Mouse (Mus musculus) heart, adult 8-10 months (tissue): ENCODE results near the gene Rcan2. TPM values are rescaled to one million over a fixed set of nuclear protein-coding genes. Genes with fewer than 3 reads are reported as not detected.

Source experiments
- DNase-seq: peaks from one replicate; pipeline ENCODE4 v3.0.0; 2022; ENCODE audit warnings: low spot score
- total RNA-seq, 4 experiments: library from RNA; stranded (reverse); gene quantifications; 2 replicates each; pipeline ENCODE4 v1.2.4; 2022

The Rcan2 gene
- total RNA-seq, 4 experiments from 2014 or later, result 431 to 459 (median 436) TPM

DNA sequence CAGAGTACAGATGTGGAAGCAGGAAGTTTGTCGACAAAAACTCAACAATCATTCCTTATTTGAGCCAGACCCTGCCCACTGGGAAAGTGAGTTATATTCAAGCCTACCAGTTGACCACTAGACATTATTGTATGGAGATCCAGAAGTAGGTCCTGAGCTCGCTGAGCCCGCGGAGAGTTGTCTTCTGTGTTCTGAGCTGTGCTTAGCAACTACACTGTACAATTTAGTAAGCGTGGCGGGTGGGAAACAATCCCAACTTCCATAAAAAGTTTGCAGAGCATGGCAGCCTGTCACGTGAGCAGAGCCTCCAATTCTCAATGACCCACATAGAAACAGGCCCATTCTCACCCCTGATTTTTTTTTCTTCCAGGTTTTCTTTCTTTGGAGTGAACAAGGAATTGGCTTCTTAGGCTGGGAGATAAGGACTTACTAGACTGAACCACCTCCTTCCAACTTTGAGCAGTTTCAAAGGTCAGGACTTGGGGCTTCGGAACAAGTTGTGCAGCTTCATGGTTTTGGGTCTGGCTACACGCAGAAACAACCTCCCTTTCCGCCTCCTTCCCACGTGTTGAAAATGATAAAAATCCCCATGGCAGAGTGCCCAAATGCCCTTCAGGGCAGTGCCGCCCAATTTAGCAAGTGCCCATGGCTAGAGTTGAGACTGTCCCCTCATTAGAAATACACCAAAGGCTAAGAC lies 276.1 kb downstream of the Rcan2 start:
- no peak for DNase-seq

DNA sequence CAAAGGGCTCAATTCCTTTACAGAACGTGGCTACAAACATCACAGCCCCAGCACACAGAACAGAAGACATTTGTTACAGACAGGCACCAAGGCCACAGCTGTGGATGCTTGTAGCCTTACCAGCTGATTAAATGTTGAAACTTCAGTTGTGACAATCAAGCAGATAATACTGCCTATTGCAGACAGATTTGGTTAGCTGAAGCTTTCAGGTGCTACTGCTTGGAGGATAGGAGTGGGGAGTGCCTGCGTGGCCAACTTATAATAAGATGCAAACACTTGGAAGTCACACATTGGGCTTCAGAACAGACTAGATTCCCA lies 276.7 kb downstream of the Rcan2 start:
- no peak for DNase-seq

DNA sequence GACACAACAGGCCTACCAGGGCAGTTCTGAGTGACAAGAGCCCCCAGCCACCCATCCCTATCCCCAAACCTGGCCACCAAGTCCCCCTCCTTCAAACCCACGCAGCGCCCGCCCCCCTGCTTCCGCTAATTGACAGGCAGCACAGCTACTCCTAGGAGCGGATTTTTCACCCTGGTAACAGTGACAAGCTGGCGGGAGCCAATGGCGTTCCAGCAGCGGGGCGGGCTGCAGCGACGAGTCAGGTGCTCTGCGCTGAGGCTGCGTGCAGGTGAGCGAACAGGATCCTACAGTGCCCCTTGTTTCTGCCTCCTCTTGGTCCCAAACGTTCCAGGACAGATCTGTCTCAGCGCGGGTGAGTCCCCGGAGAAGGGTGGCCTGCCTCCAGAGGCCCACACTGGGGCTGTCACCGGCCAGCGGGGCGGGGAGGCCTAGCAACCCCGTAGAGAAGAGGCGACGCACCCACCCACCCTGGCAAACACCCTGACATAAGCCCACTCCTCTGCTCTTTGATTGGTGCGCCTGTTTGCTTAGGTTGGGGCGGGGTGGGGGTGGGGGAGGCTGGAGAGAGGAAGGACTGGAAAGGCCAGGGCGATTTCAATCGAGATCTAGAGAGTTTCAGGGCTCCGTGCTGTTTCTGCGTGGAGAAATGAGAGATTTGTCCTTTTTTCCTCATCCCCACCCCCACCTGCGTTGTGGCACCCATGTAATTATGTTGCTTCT lies 277.6 kb downstream of the Rcan2 start, which contains the start of gene Enpp5:
TSS of gene Enpp5 (plus strand) at position 183 of the 720 bp plus-strand sequence.
- DNase-seq, result peak; percentile 82

DNA sequence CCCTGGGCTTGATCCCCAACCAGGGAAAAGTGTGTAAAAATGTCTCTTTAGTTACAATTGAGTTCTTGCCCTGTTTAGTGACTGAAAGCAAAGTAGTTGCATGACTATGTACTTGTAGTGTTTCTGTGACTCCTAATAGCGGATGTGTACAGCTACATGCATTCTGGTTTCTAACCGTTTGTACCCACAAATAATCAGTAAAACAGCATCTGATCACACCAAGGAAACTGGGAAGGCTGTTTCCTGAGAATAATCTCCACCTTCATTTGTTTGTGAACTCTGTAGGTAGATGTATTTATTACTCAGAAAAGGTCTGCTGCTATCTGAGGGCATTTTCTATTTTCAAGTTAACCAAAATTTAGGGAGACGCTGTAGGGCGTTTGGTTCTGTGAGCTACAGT lies 282.0 kb downstream of the Rcan2 start:
- no peak for DNase-seq

DNA sequence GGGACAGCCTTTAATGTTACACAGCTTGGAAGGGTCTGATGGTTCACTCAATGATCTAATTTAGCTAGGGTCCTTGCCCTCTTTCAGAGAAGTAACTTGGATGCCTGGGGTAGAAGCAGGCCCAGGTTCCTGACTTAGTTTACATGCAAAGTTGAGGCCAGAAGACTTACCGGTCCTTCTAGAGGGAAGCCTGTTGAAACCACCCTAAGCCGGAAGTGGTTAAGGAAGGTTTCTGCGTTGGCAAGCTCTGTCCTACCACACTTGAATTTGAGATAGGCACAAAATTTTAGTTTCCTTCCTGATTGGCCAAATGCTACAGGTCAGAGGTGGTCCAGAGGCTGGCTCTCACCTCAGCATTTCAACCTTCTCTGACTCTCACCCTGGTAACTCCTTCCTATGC lies 287.1 kb downstream of the Rcan2 start:
- DNase-seq, result no peak

Other genes starting within 250 kb of the Rcan2 start
- gene Pla2g7, start 233.3 kb upstream of the Rcan2 start, total RNA-seq, result 1 to 10 TPM; 4.5 to 6.1 (median 5.6) TPM
- gene Tdrd6, start 171.1 kb upstream of the Rcan2 start, total RNA-seq, result under 1 TPM in 1 of 4 experiments, not detected in 3; 0.03 TPM
- 1 to 10 TPM; 1.3 to 4.1 (median 3.5) TPM for gene Slc25a27, start 134.1 kb upstream of the Rcan2 start, total RNA-seq
- gene Cyp39a1, start 133.9 kb upstream of the Rcan2 start, total RNA-seq, result 1 to 10 TPM; 4.3 to 6.4 (median 5.3) TPM